Mouse (Mus musculus) monocyte, adult 5-6 weeks (primary cell): Measurements from ENCODE around the gene Sac3d1. TPM values are rescaled to one million over a fixed set of nuclear protein-coding genes. Genes with fewer than 3 reads are reported as not detected.

Experiments used
- ATAC-seq: fragments of 153-309, 156-312 bp; replicated peaks from 2 replicates; pipeline ENCODE4 v1.8.0; 2017; ENCODE audit warnings: mild to moderate bottlenecking; ENCODE audit not compliant: low TSS enrichment, insufficient number of reproducible peaks, severe bottlenecking, poor library complexity, low FRiP score
- total RNA-seq: library from RNA; stranded (forward); fragments of 200-1000, 200-491, 200-594 nt; gene quantifications from 3 replicates; pipeline ENCODE4 v1.2.3, GENCODE M21; 2017

Gene Sac3d1
- total RNA-seq, 1 experiment from 2014 or later: 2.6 TPM

- ATAC-seq: no peak
Measured at GRCm38 (mm10) chr19:6079983-6080480, 38.4 kb downstream of the Sac3d1 start, which contains the start of gene Tmem262. Tmem262 (plus strand) TSS chr19:6080033.

DNA sequence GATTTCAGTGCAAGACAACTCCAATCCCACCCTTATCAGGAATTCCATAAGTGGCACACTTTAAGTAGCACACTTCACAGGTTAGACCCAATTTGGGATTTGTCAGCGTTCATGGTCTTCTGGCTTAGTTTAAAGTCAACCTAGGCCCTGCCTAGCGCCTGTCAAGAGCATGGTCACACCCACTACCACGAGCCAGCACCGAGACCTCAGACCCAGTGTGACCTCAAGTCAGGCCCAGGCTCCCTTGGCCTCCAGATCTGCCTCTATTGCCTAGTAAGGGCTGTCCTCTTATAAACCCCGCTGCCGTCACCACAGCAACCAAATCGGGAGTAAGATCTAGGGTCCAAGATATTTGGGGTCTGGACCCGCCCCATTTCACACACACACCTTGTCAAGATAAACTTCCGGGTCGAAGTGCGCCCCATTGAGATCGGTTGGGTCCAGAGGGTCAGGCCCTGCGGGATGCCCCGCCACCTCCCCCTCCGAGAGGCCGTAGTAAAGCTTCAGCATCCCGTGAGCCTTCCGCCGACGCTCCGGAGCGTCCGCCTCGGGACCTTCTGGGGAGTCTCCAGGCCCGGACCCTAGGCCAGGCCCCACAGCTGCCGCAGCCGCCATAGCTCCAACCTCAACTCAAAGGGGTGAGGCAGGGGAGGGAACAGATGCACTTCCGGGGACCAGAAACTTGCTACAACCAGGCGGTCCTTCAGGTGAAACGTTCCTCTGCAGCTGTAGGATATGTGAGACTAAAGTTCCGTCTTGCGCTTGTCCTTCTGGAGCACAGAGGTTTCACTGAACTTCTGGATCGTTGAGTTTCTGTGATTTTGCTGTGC, 41.7 kb downstream of the Sac3d1 start, which contains the start of gene Vps51:
Gene Vps51, minus strand, starts transcription at position 668 of the 830 bp plus-strand sequence.
- peak; percentile 92 for ATAC-seq

DNA sequence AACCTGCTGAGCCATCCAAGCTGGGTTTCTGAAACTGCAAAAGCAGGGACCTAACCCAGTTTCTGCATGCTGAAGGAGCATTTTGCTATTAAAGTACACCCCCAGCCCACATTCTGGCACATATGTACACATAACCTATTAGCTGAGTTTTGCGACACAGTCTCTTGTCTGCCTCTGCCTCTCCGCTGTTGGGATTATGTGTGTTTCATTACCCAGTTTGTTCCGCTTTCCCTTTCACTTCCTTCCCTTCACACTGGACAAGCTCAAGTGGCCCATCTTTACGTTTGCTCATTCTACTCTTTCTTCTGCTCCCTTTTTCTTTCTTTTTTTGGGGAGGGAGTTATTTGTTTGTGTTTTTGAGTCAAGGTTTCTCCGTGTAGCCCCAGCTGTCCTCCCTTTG, 44.6 kb downstream of the Sac3d1 start:
- ATAC-seq: 0 out of 2 replicates have a peak, but pooled peaks have one; percentile 55

DNA sequence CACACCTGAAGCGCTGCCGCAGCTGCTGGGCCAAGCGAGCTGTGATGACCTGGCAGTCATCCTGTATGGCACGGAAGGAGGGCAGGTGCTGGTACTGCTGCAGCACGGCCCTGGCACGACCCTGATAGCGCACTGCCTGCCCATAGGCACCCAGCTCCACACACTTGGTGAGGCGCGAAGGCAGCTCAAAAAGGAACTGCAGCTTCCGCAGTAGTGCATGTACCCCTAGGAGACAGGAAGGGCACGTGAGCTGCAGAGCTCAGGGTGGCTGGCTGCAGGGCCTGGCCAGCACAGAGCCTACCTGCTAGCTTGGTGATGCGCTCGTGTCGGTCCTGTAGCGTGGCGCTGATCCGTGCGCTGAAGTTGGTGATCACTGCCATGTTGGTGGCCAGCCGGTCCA, 47.2 kb downstream of the Sac3d1 start:
- ATAC-seq: no peak

DNA sequence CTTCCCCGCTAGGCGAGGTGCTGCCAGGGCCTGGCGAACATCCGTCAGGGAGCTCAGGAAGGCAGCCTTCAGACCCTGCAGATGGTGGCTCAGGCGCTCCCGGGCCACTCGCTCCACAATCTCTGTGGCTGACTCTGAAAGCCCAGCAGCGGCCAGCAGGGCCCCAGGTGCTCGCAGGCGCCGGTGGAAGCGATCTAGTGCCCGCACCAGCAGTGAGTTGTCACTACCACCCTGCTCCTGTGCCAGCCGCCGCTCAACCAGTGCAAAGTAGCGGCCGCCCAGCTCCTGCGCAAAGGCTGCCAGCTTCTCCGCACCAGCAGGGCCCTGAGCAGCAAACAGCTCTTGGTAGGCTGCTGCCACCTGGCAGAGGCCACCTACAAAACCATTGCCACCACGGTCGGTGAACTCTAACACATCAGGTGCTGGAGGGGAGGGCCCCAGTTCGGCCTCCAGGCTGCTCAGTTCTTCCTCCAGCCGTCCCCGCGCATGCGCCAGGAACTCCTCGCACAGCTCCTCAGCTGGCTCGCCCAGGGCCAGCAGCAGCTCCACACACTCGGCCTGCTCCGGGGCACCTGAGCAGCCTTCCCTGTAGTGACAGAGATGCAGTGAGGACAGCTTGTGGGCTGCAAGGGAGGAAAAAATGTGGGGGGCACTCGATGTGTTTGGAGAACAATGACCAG, 47.7 kb downstream of the Sac3d1 start:
- no peak for ATAC-seq

GRCm38 (mm10) chr19:6069851-6070250, 48.6 kb downstream of the Sac3d1 start:
- no peak for ATAC-seq

GRCm38 (mm10) chr19:6068951-6069350, 49.5 kb downstream of the Sac3d1 start:
- ATAC-seq: no peak

- peak; percentile 80 for ATAC-seq
Measured at GRCm38 (mm10) chr19:6067724-6068415, 50.6 kb downstream of the Sac3d1 start, which contains the start of gene Tm7sf2. Tm7sf2 (minus strand) TSS chr19:6068373.

GRCm38 (mm10) chr19:6067011-6067723, 51.3 kb downstream of the Sac3d1 start:
- ATAC-seq: peak; percentile 60

DNA sequence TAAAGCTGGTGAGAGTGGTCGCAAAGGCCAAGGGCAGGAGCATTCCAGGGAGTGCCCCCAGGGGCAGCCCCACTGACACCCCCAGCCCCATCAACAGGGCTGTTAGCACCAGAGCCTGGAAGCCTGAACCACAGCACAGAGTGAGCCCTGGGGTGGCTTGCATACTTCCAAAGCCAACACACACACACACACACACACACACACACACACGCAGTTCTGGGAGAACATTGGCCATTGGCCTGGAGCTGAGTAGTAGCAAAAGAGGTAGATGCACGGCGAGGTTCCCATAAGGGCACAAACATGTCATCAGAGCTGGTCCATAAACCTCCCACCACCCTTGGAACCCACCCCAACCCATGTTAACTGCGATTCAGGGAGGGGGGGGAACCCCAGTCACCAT, 51.9 kb downstream of the Sac3d1 start:
- no peak for ATAC-seq

Other genes with a start within 250 kb of the Sac3d1 start
- gene Frmd8, start 243.4 kb downstream of the Sac3d1 start, total RNA-seq: 32.8 to 50.6 TPM (median 34.5 TPM) in 3 replicates
- gene Slc25a45, start 240.8 kb downstream of the Sac3d1 start, total RNA-seq: 64.4 to 73.5 TPM (median 69.7 TPM) in 3 replicates
- 0.64 to 0.97 TPM (median 0.95 TPM) in 3 replicates for gene Tigd3, start 224.5 kb downstream of the Sac3d1 start, total RNA-seq
- 50.3 to 76.6 TPM (median 76.0 TPM) in 3 replicates for gene Dpf2, start 205.6 kb downstream of the Sac3d1 start, total RNA-seq
- 14.7 to 32.1 TPM (median 27.0 TPM) in 3 replicates for gene Cdc42ep2, start 193.8 kb downstream of the Sac3d1 start, total RNA-seq
- 16.7 to 31.5 TPM (median 26.8 TPM) in 3 replicates for gene Pola2, start 154.4 kb downstream of the Sac3d1 start, total RNA-seq
- not detected in 3 replicates for gene Slc22a20, start 132.5 kb downstream of the Sac3d1 start, total RNA-seq
- gene Capn1, start 102.8 kb downstream of the Sac3d1 start, total RNA-seq: 45.8 to 78.2 TPM (median 59.2 TPM) in 3 replicates
- gene Syvn1, start 72.1 kb downstream of the Sac3d1 start, total RNA-seq: 7.7 to 16.8 TPM (median 11.2 TPM) in 3 replicates
- 10.1 to 30.8 TPM (median 29.6 TPM) in 3 replicates for gene Mrpl49, start 60.9 kb downstream of the Sac3d1 start, total RNA-seq
- gene Fau, start 60.8 kb downstream of the Sac3d1 start, total RNA-seq: 2,354 to 3,035 TPM (median 2,719 TPM) in 3 replicates
- gene Znhit2, start 57.5 kb downstream of the Sac3d1 start, total RNA-seq: 4.8 to 9.3 TPM (median 8.4 TPM) in 3 replicates
- gene Tm7sf2, start 50.3 kb downstream of the Sac3d1 start, total RNA-seq: 5.5 to 18.5 TPM (median 8.9 TPM) in 3 replicates
- gene Vps51, start 41.4 kb downstream of the Sac3d1 start, total RNA-seq: 61.1 to 80.8 TPM (median 75.6 TPM) in 3 replicates
- gene Tmem262, start 38.6 kb downstream of the Sac3d1 start, total RNA-seq: not detected in 3 replicates
- 0.43 TPM in 1 of 3 replicates, not detected in the others for gene Gm28374, start 36.4 kb downstream of the Sac3d1 start, total RNA-seq
- 29.3 to 49.8 TPM (median 34.6 TPM) in 3 replicates for gene Zfpl1, start 33.7 kb downstream of the Sac3d1 start, total RNA-seq
- gene Cdca5, start 33.7 kb downstream of the Sac3d1 start, total RNA-seq: 0.49 to 0.76 TPM (median 0.75 TPM) in 3 replicates
- gene AC131692.1, start 24.2 kb downstream of the Sac3d1 start, total RNA-seq: 1.4 TPM in 1 of 3 replicates, not detected in the others
- 1.3 TPM in 1 of 3 replicates, not detected in the others for gene Naaladl1, start 12.9 kb downstream of the Sac3d1 start, total RNA-seq
- gene Snx15, start 9.7 kb upstream of the Sac3d1 start, total RNA-seq: 8.8 to 22.5 TPM (median 11.5 TPM) in 3 replicates
- 0.78 to 5.3 TPM (median 1.9 TPM) in 3 replicates for gene Batf2, start 22.3 kb upstream of the Sac3d1 start, total RNA-seq
- gene Arl2, start 22.9 kb upstream of the Sac3d1 start, total RNA-seq: 4.8 to 9.6 TPM (median 5.8 TPM) in 3 replicates
- not detected in 3 replicates for gene Majin, start 65.7 kb upstream of the Sac3d1 start, total RNA-seq
- gene Gpha2, start 107.7 kb upstream of the Sac3d1 start, total RNA-seq: not detected in 3 replicates
- gene Ppp2r5b, start 117.2 kb upstream of the Sac3d1 start, total RNA-seq: 15.6 to 22.7 TPM (median 18.0 TPM) in 3 replicates
- 32.7 to 41.0 TPM (median 33.2 TPM) in 3 replicates for gene Atg2a, start 123.0 kb upstream of the Sac3d1 start, total RNA-seq
- 40.8 to 62.5 TPM (median 59.6 TPM) in 3 replicates for gene Ehd1, start 158.1 kb upstream of the Sac3d1 start, total RNA-seq
- 1.9 to 4.3 TPM (median 2.2 TPM) in 3 replicates for gene Cdc42bpg, start 187.8 kb upstream of the Sac3d1 start, total RNA-seq
- gene Men1, start 216.3 kb upstream of the Sac3d1 start, total RNA-seq: 14.1 to 22.5 TPM (median 17.8 TPM) in 3 replicates
- gene Map4k2, start 222.5 kb upstream of the Sac3d1 start, total RNA-seq: 119 to 200 TPM (median 169 TPM) in 3 replicates
- gene Sf1, start 245.0 kb upstream of the Sac3d1 start, total RNA-seq: 222 to 393 TPM (median 317 TPM) in 3 replicates